Mouse (Mus musculus): ENCODE measurements around the gene Fads3. TPM values are rescaled to one million over a fixed set of nuclear protein-coding genes. Genes with fewer than 3 reads are reported as not detected.

Gene Fads3
- polyA plus RNA-seq, 1 experiment from 2014 or later, result 17.2 TPM

DNA sequence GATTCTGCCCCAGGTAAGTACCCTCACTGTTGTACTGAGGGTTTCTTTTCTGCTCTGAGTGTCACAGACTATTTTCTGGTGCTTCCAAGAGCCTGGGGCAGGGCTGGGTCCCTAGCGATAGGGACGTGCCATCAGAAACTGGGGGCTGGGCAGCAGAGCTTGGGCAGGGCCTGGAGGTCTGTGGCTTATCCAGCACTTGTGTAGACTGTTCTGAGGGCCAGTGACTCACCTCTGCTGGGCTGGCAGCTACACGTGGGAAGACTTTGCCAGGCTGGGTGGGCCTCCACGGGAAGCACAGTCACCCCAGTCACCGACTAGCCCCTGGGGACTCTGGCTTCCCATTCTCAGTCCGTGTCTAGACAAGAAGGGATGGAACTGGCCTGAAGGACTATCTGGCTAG, 863 bp downstream of the Fads3 start:
- Histone ChIP-seq H3K4me2 (peak overlapping the region; percentile 98), H3K4me3 (replicated peaks) (peak overlapping the region; percentile 74), H3K4me1 (peaks cover 31% of the 10 kb centered on the region), H3K9me3 (no peaks in the 10 kb centered on the region), H3K36me3 (no peaks in the 10 kb centered on the region), H3K27ac (peak overlapping the region; percentile 75; the same call in 1 of the 2 replicates), H3K27me3 (replicated peaks) (no peaks in the 10 kb centered on the region), H3K9ac (peak overlapping the region; percentile 53; the same call in 1 of the 2 replicates)
- ATAC-seq (ENCODE audit: insufficient read depth, low FRiP score, low read depth), result no peak
- WGBS, result 42% methylated on average over 6 of the region's 6 CpGs

DNA sequence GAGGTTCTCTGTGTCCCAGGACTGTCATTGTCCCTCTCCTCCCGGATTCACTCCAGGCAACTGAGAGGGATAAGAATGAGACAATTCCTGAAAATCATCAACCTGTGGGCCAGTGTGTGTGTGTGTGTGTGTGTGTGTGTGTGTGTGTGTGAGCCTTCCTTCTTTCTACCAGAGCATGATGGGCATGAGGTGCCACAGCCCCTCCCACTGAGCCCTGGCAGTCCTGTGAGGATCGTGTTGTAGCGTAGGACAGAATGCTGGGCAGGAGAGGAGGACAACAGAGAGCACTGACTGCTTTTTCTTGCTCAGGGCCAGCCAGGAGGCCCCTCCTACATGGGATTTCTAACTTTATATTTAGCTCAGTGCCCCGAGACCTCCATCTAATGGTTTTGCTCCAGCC, 1.4 kb downstream of the Fads3 start:
- no peak for ATAC-seq (ENCODE audit: insufficient read depth, low FRiP score, low read depth)
- 89% methylated on average over 4 of the region's 4 CpGs for WGBS
- H3K4me2 ChIP-seq, result peak overlapping the region; percentile 98
- peak overlapping the region; percentile 74; the same call in 1 of the 2 replicates for H3K4me3 ChIP-seq (replicated peaks)
- no peaks in the 10 kb centered on the region for H3K27me3 ChIP-seq (replicated peaks)
- no peak overlapping the region for H3K9ac ChIP-seq
- no peaks in the 10 kb centered on the region for H3K36me3 ChIP-seq
- H3K27ac ChIP-seq, result no peak overlapping the region
- no peaks in the 10 kb centered on the region for H3K9me3 ChIP-seq
- H3K4me1 ChIP-seq, result peaks cover 33% of the 10 kb centered on the region

DNA sequence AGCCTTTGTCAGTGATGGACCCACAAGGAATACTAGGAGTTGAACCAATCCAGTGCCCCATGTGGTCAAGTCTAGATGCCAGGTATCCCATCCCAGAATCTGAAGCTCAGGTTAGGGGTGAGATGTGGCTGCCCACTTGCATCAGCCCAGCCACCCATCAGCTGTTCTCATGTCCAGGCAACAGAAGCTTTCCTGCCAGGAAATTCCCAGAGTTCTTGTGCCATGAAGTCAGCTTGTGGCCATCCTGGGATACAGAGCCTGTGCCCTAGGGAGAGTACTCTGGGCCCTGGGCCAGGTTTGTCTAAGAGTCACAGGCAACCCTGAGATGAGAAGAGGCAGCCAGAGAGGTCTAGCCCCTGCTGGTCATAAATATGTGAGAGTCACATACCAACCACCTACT, 2.3 kb downstream of the Fads3 start:
- no peak overlapping the region for H3K27ac ChIP-seq
- no peaks in the 10 kb centered on the region for H3K36me3 ChIP-seq
- no peak for ATAC-seq (ENCODE audit: insufficient read depth, low FRiP score, low read depth)
- H3K4me2 ChIP-seq, result no peak overlapping the region
- no peak overlapping the region for H3K9ac ChIP-seq
- no peaks in the 10 kb centered on the region for H3K9me3 ChIP-seq
- no peaks in the 10 kb centered on the region for H3K27me3 ChIP-seq (replicated peaks)
- H3K4me1 ChIP-seq, result peaks cover 30% of the 10 kb centered on the region
- H3K4me3 ChIP-seq (replicated peaks), result no peak overlapping the region

DNA sequence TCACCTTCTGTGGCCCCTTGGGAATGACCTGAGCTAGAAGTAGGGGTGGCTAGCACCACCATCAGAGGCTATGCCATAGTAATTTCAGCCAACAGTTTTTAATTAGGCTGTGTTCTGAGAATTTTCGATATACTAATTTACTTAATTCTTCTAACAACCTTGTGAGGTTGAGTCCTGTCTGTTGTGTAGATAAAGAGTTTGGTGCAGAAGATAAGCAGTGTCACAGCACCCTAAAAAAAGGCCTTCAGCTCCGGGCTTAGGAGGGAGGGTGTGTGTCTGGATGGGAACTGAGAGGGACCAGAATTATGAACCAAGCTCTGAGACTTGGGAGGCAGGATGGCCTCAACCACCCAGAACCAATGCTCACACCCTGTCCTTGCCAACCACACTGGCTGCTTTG, 4.3 kb downstream of the Fads3 start:
- no peak for ATAC-seq (ENCODE audit: insufficient read depth, low FRiP score, low read depth)

DNA sequence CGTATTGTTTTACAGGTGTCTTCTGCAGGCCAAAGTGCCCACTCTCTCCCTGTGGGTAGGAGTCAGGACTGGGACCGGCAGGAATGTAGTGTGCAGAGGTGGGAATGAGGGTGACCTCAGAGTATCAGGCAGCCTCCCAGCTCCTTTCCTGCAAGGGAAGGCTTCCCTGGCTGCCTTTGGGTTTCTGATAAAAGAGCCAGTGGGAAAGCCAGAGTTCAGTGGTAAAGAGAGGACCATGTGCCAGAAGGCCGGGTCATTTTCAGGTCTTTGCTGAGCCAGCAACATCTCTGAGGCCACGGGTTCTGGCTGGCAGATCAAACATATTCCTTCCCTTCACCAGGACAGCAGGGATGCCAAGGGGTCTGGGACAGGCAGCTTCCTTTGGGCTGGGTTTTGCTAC, 5.0 kb downstream of the Fads3 start:
- Histone ChIP-seq H3K27me3 (replicated peaks) (no peaks in the 10 kb centered on the region), H3K9me3 (no peaks in the 10 kb centered on the region), H3K4me3 (replicated peaks) (no peak overlapping the region), H3K27ac (no peak overlapping the region), H3K4me1 (peaks cover 20% of the 10 kb centered on the region), H3K4me2 (no peak overlapping the region), H3K9ac (no peak overlapping the region), H3K36me3 (no peaks in the 10 kb centered on the region)
- WGBS, result 62% methylated on average over 4 of the region's 4 CpGs
- ATAC-seq (ENCODE audit: insufficient read depth, low FRiP score, low read depth), result no peak

More for the DNA sequence above, 4.3 kb downstream of the Fads3 start:
- Histone ChIP-seq H3K9me3 (no peaks in the 10 kb centered on the region), H3K4me1 (peaks cover 24% of the 10 kb centered on the region), H3K27me3 (replicated peaks) (no peaks in the 10 kb centered on the region), H3K27ac (no peak overlapping the region), H3K4me3 (replicated peaks) (no peak overlapping the region), H3K36me3 (no peaks in the 10 kb centered on the region), H3K9ac (no peak overlapping the region), H3K4me2 (no peak overlapping the region)
- WGBS, result 74% methylated on average over 2 of the region's 2 CpGs

DNA sequence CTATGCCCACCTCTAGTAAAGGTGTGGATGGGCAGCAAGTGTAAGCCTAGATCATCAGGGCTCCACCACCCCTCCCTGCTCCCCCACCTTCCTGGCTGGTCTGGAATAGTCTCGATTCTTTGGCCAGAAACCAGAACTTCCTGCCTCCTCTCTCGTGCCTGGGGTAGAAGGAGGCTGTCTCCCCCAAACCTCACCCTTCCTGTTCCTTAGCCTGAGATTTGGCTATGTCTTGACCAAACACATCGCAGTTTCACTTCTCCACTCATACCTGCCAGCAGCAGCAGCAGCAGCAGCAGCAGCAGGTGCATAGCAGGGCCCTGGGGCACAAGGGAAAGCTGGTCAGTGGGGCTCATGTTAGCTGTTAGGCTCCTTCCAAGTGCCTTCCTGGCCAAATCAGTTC, 5.6 kb downstream of the Fads3 start:
- Histone ChIP-seq H3K4me1 (peaks cover 17% of the 10 kb centered on the region), H3K9ac (no peak overlapping the region), H3K9me3 (no peaks in the 10 kb centered on the region), H3K27ac (no peak overlapping the region), H3K36me3 (no peaks in the 10 kb centered on the region), H3K4me3 (replicated peaks) (no peak overlapping the region), H3K4me2 (no peak overlapping the region), H3K27me3 (replicated peaks) (no peaks in the 10 kb centered on the region)
- WGBS, result 28% methylated on average over 3 of the region's 3 CpGs
- ATAC-seq (ENCODE audit: insufficient read depth, low FRiP score, low read depth), result no peak

DNA sequence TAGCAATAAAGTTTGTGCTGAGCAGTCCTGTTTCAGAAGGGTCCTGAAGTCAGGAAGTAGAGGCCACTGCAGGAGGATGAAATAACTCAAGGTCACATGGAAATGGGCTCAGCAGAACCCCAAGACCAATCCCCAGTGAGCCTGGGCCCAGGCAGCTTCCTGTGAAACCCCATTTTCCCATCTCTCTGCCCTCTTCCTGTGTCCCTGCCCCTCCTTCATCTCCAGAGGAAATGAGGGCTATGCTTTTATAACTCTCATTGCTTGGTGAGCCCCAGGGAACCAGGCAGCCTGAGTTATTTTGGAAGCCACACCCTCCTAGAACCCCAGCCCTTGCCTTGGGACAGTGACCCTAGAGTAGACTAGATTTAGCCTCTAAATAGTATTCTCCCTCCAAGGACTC, 8.2 kb downstream of the Fads3 start:
- no peak overlapping the region for H3K27ac ChIP-seq

DNA sequence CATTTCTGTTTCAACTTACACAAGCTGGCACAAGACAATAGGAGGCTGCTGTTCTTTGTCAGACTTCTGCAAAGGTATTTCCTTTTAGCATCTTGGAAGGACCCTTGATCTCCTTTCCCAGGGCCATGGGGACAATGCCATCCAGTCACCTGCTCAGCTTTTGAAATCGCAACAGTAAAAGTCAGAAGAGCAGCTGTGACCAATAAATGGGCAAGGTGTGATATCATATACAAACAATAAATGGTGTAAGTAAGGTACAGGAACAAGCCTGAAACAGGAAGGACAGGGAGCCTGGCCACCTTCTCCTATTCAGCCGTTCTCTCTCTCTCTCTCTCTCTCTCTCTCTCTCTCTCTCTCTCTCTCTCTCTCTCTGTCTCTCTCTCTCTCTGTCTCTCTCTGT, 9.1 kb downstream of the Fads3 start:
- Histone ChIP-seq H3K4me1 (peaks cover 13% of the 10 kb centered on the region; the same call in 1 of the 2 replicates), H3K4me3 (replicated peaks) (no peak overlapping the region), H3K27ac (peak overlapping the region; percentile 48; the same call in 1 of the 2 replicates), H3K27me3 (replicated peaks) (no peaks in the 10 kb centered on the region), H3K9ac (no peak overlapping the region), H3K4me2 (no peak overlapping the region), H3K9me3 (no peaks in the 10 kb centered on the region), H3K36me3 (peaks cover 11% of the 10 kb centered on the region; the same call in 1 of the 2 replicates)
- ATAC-seq (ENCODE audit: insufficient read depth, low FRiP score, low read depth), result no peak
- WGBS, result 53% methylated on average over 2 of the region's 2 CpGs

More for the DNA sequence above, 8.2 kb downstream of the Fads3 start:
- peaks cover 13% of the 10 kb centered on the region; the same call in 1 of the 2 replicates for H3K4me1 ChIP-seq
- H3K9ac ChIP-seq, result no peak overlapping the region
- H3K27me3 ChIP-seq (replicated peaks), result no peaks in the 10 kb centered on the region
- H3K4me3 ChIP-seq (replicated peaks), result no peak overlapping the region
- H3K4me2 ChIP-seq, result no peak overlapping the region
- H3K9me3 ChIP-seq, result no peaks in the 10 kb centered on the region
- H3K36me3 ChIP-seq, result peaks cover 11% of the 10 kb centered on the region; the same call in 1 of the 2 replicates
- ATAC-seq (ENCODE audit: insufficient read depth, low FRiP score, low read depth), result no peak

DNA sequence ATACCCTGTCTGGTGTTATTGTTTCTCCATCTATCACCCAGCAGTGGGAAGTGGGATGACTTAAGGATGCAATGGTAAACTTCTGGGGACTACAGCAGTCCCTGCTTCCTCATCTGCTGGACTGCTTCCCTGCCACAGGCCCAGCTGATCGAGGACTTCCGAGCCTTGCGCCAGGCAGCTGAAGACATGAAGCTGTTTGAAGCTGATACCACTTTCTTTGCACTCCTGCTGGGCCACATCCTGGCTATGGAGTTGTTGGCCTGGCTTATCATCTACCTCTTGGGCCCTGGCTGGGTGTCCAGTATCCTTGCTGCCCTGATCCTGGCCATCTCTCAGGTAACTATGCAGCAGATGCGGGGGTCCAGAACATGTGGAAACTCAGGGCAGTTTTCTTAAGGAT, 11.3 kb downstream of the Fads3 start:
- WGBS, result 94% methylated on average over 4 of the region's 4 CpGs
- Histone ChIP-seq H3K36me3 (peaks cover 18% of the 10 kb centered on the region; the same call in 1 of the 2 replicates), H3K27ac (no peak overlapping the region), H3K9me3 (no peaks in the 10 kb centered on the region), H3K4me2 (no peak overlapping the region), H3K4me1 (peaks cover 10% of the 10 kb centered on the region; the same call in 1 of the 2 replicates), H3K9ac (no peak overlapping the region), H3K4me3 (replicated peaks) (no peak overlapping the region), H3K27me3 (replicated peaks) (no peaks in the 10 kb centered on the region)
- no peak for ATAC-seq (ENCODE audit: insufficient read depth, low FRiP score, low read depth)

DNA sequence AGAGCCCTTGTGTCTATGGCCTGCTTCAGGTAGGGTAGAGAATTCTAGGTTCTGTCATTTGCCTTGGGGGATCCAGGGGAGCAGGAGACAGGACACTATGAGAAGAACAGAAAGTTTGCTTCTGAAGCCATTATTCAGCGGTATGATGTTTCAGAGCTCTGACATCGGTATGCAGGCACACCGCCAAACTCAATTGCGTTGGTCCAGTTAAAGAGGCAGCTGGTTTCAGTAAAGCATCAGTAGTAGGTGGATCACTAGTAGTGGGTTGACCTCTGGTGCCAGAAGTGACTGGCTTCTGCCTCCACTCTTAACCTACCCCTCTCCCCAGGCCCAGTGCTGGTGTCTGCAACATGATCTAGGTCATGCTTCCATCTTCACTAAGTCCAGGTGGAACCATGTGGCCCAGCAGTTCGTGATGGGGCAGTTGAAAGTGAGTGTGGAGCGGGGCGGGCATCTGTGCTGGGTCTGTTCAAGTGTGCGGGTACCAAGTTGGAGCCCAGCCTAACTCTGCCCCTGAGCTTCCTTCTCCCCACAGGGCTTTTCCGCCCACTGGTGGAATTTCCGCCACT, 12.4 kb downstream of the Fads3 start:
- H3K36me3 ChIP-seq, result peaks cover 18% of the 10 kb centered on the region; the same call in 1 of the 2 replicates
- H3K27me3 ChIP-seq (replicated peaks), result no peaks in the 10 kb centered on the region
- no peak overlapping the region for H3K4me3 ChIP-seq (replicated peaks)
- H3K27ac ChIP-seq, result no peak overlapping the region
- 92% methylated on average over 10 of the region's 10 CpGs for WGBS
- ATAC-seq (ENCODE audit: insufficient read depth, low FRiP score, low read depth), result no peak
- no peak overlapping the region for H3K4me2 ChIP-seq
- H3K4me1 ChIP-seq, result peaks cover 10% of the 10 kb centered on the region; the same call in 1 of the 2 replicates
- H3K9ac ChIP-seq, result no peak overlapping the region
- H3K9me3 ChIP-seq, result no peaks in the 10 kb centered on the region

DNA sequence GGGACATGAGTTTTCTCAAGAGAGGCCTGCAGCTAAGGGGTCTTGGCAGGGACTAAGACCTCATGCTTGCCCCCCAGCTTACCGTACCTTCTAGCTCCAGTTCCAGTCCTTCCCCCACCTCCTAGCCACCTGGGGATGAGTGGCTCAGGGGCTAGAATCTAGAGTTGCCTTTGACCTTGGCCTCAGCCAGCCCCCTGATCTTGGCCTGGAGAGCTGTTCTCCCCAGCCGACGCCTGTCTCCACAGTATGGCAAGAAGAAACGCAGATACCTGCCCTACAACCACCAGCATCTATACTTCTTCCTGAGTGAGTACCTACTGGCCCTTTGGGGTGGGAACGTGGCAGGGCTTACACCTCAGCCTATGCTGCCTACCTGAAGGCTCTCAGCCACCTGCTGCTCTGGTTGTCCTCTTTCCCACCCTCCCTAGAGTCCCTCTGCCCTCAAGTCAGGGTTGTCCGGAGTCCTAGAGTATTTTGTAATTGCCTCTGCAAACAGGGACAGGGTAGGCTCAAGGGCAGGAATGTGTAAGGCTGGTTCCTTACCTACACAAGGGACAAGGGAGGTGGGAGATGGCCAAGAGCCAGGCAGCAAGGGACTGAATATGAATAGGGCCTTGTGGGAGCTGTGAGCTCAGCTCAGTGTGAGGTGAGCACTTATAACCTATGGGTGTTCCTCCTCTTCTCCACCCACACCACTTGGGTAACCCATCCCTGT, 13.1 kb downstream of the Fads3 start:
- no peak overlapping the region for H3K9ac ChIP-seq
- H3K4me3 ChIP-seq (replicated peaks), result no peak overlapping the region
- peaks cover 18% of the 10 kb centered on the region; the same call in 1 of the 2 replicates for H3K36me3 ChIP-seq
- WGBS, result 86% methylated on average over 6 of the region's 6 CpGs
- H3K4me2 ChIP-seq, result no peak overlapping the region
- H3K27ac ChIP-seq, result no peak overlapping the region
- peaks cover 13% of the 10 kb centered on the region; the same call in 1 of the 2 replicates for H3K4me1 ChIP-seq
- no peaks in the 10 kb centered on the region for H3K27me3 ChIP-seq (replicated peaks)
- no peak; the same call in 1 of the 2 replicates for ATAC-seq (ENCODE audit: insufficient read depth, low FRiP score, low read depth)
- H3K9me3 ChIP-seq, result no peaks in the 10 kb centered on the region

DNA sequence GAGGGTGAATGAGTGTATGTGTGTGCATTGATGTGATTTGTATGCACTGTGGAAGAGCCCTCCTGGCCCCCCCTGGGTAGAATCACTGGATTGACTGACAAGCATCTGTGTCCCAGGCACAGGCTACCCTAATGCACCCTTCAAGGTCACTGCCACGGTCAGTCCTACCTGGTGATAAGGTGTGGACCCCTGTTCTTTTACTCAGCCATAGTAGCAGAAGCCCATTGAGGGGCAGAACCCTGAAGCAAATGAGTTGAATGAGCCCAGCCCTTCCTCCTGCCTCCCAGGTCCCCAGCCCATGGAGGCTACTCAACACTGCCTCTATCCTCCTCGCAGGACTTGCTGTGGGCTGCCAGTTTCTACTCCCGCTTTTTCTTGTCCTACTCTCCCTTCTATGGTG, 13.9 kb downstream of the Fads3 start:
- H3K27ac ChIP-seq, result no peak overlapping the region
- no peak overlapping the region for H3K4me3 ChIP-seq (replicated peaks)
- no peaks in the 10 kb centered on the region for H3K27me3 ChIP-seq (replicated peaks)
- peaks cover 18% of the 10 kb centered on the region; the same call in 1 of the 2 replicates for H3K4me1 ChIP-seq
- no peak for ATAC-seq (ENCODE audit: insufficient read depth, low FRiP score, low read depth)
- no peaks in the 10 kb centered on the region for H3K9me3 ChIP-seq
- 75% methylated on average over 3 of the region's 3 CpGs for WGBS
- H3K4me2 ChIP-seq, result no peak overlapping the region
- no peak overlapping the region for H3K9ac ChIP-seq
- H3K36me3 ChIP-seq, result peaks cover 18% of the 10 kb centered on the region; the same call in 1 of the 2 replicates

All from stomach, embryonic 15.5 days (tissue).